Mouse (Mus musculus) C2C12 (cell line): ENCODE data around the gene Mier2. TPM values are rescaled to one million over a fixed set of nuclear protein-coding genes. Genes with fewer than 3 reads are reported as not detected.
A peak's percentile ranks its signal among the peaks of the same experiment; 100 is the strongest.

Source experiments
- H3K27me3 ChIP-seq: one replicate; pipeline ENCODE4 v1.6.1; 2011; ENCODE audit not compliant: control insufficient read depth, insufficient read depth, insufficient read length
- H3K36me3 ChIP-seq: one replicate; pipeline ENCODE4 v1.6.1; 2011; ENCODE audit not compliant: control insufficient read depth, insufficient read depth
- H3K4me3 ChIP-seq: one replicate; pipeline ENCODE4 v1.5.1; 2011; ENCODE audit warnings: mild to moderate bottlenecking, control low read depth; ENCODE audit not compliant: poor library complexity, insufficient read depth, severe bottlenecking
- H3K79me2 ChIP-seq: one replicate; pipeline ENCODE4 v1.6.1; 2011; ENCODE audit not compliant: control insufficient read depth, insufficient read depth
- H3K79me3 ChIP-seq: one replicate; pipeline ENCODE4 v1.6.1; 2011; ENCODE audit warnings: low read depth, control low read depth
- H3ac ChIP-seq: one replicate; pipeline ENCODE3; 2011; ENCODE audit warnings: low read depth; ENCODE audit not compliant: control insufficient read depth, insufficient read length
- CEBPB ChIP-seq: IDR thresholded peaks from one replicate; pipeline ENCODE4 v1.6.1; 2011; ENCODE audit warnings: low read depth, mild to moderate bottlenecking, control low read depth, moderate library complexity
- CTCF ChIP-seq: IDR thresholded peaks from one replicate; pipeline ENCODE4 v1.5.1; 2011; ENCODE audit not compliant: control insufficient read depth, insufficient read depth, insufficient read length
- FOSL1 ChIP-seq: IDR thresholded peaks from one replicate; pipeline ENCODE4 v1.8.0; 2011; ENCODE audit warnings: mild to moderate bottlenecking, low read length; ENCODE audit not compliant: poor library complexity, insufficient read depth, severe bottlenecking
- MAX ChIP-seq: IDR thresholded peaks from one replicate; pipeline ENCODE4 v1.6.1; 2011; ENCODE audit warnings: mild to moderate bottlenecking, control low read depth
- MYOD1 ChIP-seq: IDR thresholded peaks from one replicate; pipeline ENCODE4 v1.6.1; 2011; ENCODE audit warnings: low read depth; ENCODE audit not compliant: control insufficient read depth, insufficient read length
- MYOG ChIP-seq: IDR thresholded peaks from one replicate; pipeline ENCODE4 v1.6.1; 2011; ENCODE audit not compliant: control insufficient read depth, insufficient read length; ENCODE audit errors: extremely low read depth
- USF1 ChIP-seq: IDR thresholded peaks from one replicate; pipeline ENCODE4 v1.6.1; 2011; ENCODE audit warnings: low read depth, mild to moderate bottlenecking, control low read depth, moderate library complexity
- microRNA-seq: library from miRNA; unstranded; fragments of <30 nt; microRNA quantifications from one replicate; pipeline ENCODE4, GENCODE M21; 2019; ENCODE audit warnings: borderline microRNAs expressed
- polyA plus RNA-seq: library from polyadenylated mRNA; unstranded; fragments of >200 nt; fragmentation: generic; extraction: Trizol; gene quantifications from one replicate; pipeline ENCODE4 v1.2.1, GENCODE M21; 2012; ENCODE audit warnings: missing spikeins

Mier2 gene
- polyA plus RNA-seq, 1 experiment = 26.9 TPM

GRCm38 (mm10) chr10:79524433-79524832 lies 30.6 kb downstream of the Mier2 start:
- H3K36me3 ChIP-seq = peaks cover 86% of the 10 kb centered on the region
- peaks cover 29% of the 10 kb centered on the region for H3K79me2 ChIP-seq
- H3K27me3 ChIP-seq = no peaks in the 10 kb centered on the region
- no peak overlapping the region for H3ac ChIP-seq
- H3K4me3 ChIP-seq = no peak overlapping the region
- TF ChIP-seq CTCF (no peak), MYOD1 (no peak), MYOG (no peak), FOSL1 (no peak), MAX (no peak), CEBPB (no peak), USF1 (no peak)
- peaks cover 10% of the 10 kb centered on the region for H3K79me3 ChIP-seq

GRCm38 (mm10) chr10:79506709-79507108 lies 48.3 kb downstream of the Mier2 start:
- Histone ChIP-seq H3K79me2 (no peaks in the 10 kb centered on the region), H3K27me3 (no peaks in the 10 kb centered on the region), H3K4me3 (no peak overlapping the region), H3K36me3 (peaks cover 18% of the 10 kb centered on the region), H3ac (no peak overlapping the region), H3K79me3 (no peaks in the 10 kb centered on the region)
- no peak for TF ChIP-seq MAX
- TF ChIP-seq USF1 = no peak
- no peak for TF ChIP-seq FOSL1

DNA sequence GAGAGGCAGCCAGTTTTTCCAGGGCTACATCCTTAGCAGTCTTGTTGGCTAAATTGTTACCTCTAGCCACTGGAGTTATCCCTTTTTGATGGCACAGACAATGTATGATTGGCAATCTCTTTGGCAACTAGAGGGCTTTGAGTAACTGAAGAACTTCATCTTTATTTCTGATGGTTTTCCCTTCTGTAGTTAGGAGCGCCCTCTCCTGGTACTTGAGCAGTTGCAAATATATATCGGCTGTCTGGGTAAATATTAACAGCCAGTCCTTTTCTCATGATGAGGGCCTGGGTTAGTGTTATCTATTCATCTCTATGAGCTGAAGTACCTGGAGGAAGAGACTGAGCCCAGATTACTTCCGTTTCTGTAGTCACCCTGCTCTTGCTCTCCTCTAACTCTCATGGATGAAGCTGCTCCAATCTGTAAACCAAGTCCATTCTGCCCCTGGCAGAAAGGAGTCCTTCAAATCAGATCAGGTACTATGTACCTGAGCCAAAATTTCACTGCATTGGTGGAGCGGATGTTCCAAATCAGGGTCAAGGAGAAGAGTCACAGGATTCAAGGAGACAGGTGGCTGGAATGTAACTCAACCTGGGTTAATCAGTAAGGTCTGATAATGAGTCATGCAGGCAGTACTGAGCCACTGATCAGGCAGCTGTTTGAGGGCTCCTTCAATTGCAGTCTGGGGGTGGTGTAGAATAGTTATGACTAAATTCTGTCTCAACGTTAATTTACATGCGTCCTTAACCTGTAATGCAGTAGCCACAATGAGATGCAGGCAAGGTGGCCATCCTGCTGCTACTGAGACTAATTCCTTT lies 52.0 kb downstream of the Mier2 start:
- Histone ChIP-seq H3K79me3 (no peaks in the 10 kb centered on the region), H3K36me3 (peaks cover 2% of the 10 kb centered on the region), H3ac (no peak overlapping the region), H3K27me3 (no peaks in the 10 kb centered on the region), H3K79me2 (no peaks in the 10 kb centered on the region), H3K4me3 (no peak overlapping the region)
- no peak for TF ChIP-seq MYOG
- peak; percentile 41 for TF ChIP-seq MYOD1

DNA sequence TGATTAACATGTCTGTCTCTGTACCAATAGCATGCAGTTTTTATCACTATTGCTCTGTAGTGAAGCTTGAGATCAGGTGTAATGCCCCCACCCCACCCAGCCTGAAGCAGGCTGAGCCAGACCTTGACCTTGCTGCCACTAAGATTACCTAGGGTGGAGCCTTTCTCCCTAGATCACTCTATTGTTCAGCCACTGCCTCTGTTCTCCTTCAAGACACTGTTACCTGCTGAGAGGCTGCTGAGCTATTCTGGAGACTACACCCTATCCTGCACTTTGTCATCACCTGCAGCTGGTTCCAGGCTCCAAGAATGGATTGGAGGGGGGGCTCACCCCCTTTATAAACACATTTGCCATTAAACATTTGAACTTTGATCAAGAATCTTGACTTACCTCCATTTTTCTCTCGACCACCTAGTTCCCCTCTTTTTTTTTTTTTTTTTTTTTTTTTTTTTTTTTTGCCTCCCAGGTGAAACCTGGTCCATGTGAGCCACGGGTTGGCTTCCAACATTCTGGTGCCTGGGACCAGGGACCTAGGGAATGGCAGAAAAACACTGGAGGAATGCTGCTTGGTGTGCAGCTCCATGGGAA lies 58.2 kb downstream of the Mier2 start:
- Histone ChIP-seq H3K36me3 (no peaks in the 10 kb centered on the region), H3K27me3 (no peaks in the 10 kb centered on the region), H3K79me3 (no peaks in the 10 kb centered on the region), H3ac (no peak overlapping the region), H3K79me2 (no peaks in the 10 kb centered on the region), H3K4me3 (no peak overlapping the region)
- no peak for TF ChIP-seq USF1
- no peak for TF ChIP-seq MAX
- TF ChIP-seq MYOD1 = no peak
- no peak for TF ChIP-seq CTCF
- no peak for TF ChIP-seq MYOG
- no peak for TF ChIP-seq FOSL1
- no peak for TF ChIP-seq CEBPB

DNA sequence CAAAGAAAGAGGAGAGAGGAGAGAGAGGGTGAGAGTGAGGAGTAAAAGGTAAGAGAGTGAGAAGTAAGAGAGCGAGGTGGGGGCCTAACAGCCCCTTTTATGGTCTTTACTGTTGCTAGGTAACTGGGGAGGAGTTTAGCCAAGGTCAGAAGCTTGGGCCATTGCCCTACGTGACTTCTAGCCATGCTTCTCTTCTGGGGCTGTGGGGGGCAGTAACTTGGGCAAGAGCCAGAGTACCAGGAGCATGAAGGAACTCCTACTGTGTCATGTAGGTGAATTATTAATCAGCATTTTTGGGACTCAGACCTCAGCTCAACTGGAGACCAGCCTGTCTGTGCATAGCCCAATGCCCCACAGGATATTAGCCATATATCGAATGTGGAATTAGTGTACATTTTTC lies 59.1 kb downstream of the Mier2 start:
- no peaks in the 10 kb centered on the region for H3K79me2 ChIP-seq
- no peak overlapping the region for H3ac ChIP-seq
- TF ChIP-seq MAX (no peak), FOSL1 (no peak), MYOG (no peak), CTCF (no peak), MYOD1 (no peak), CEBPB (no peak), USF1 (no peak)
- no peaks in the 10 kb centered on the region for H3K36me3 ChIP-seq
- no peak overlapping the region for H3K4me3 ChIP-seq
- H3K79me3 ChIP-seq = no peaks in the 10 kb centered on the region
- H3K27me3 ChIP-seq = no peaks in the 10 kb centered on the region

Small RNAs within 50 kb of the gene (microRNA-seq; reads per million reads assigned to microRNA genes)
- 1.6 reads per million, percentile 34 among the genes with 10 or more reads in this experiment for gene Mir6909

Other genes starting within 250 kb of the Mier2 start
- not detected for gene Vmn2r82, start 198.7 kb downstream of the Mier2 start, polyA plus RNA-seq
- gene Vmn2r83, start 86.5 kb downstream of the Mier2 start, polyA plus RNA-seq = not detected
- gene Plpp2, start 21.4 kb downstream of the Mier2 start, polyA plus RNA-seq = 166 TPM
- not detected for gene Theg, start 32.1 kb upstream of the Mier2 start, polyA plus RNA-seq
- 0.07 TPM for gene C2cd4c, start 58.8 kb upstream of the Mier2 start, polyA plus RNA-seq
- gene Shc2, start 82.7 kb upstream of the Mier2 start, polyA plus RNA-seq = 3.5 TPM
- not detected for gene Odf3l2, start 90.5 kb upstream of the Mier2 start, polyA plus RNA-seq
- not detected for gene Madcam1, start 109.4 kb upstream of the Mier2 start, polyA plus RNA-seq
- 80.7 TPM for gene Tpgs1, start 114.2 kb upstream of the Mier2 start, polyA plus RNA-seq
- gene Cdc34, start 127.0 kb upstream of the Mier2 start, polyA plus RNA-seq = 235 TPM
- 0.51 TPM for gene Gzmm, start 133.8 kb upstream of the Mier2 start, polyA plus RNA-seq
- gene Bsg, start 149.3 kb upstream of the Mier2 start, polyA plus RNA-seq = 749 TPM
- gene Hcn2, start 161.4 kb upstream of the Mier2 start, polyA plus RNA-seq = 0.34 TPM
- gene Polrmt, start 191.4 kb upstream of the Mier2 start, polyA plus RNA-seq = 56.5 TPM
- 0.29 TPM for gene Fgf22, start 199.9 kb upstream of the Mier2 start, polyA plus RNA-seq
- 116 TPM for gene Rnf126, start 211.8 kb upstream of the Mier2 start, polyA plus RNA-seq
- gene Fstl3, start 222.1 kb upstream of the Mier2 start, polyA plus RNA-seq = 12.1 TPM
- not detected for gene Prss57, start 235.8 kb upstream of the Mier2 start, polyA plus RNA-seq
- gene Palm, start 238.4 kb upstream of the Mier2 start, polyA plus RNA-seq = 39.9 TPM